Mouse (Mus musculus) Patski (cell line): ENCODE measurements around the gene Asb10. TPM values are rescaled to one million over a fixed set of nuclear protein-coding genes. Genes with fewer than 3 reads are reported as not detected.
"Not testable (repeated sequence)": the region's sequence is repeated elsewhere in the genome, so short reads cannot be mapped to it uniquely, and the experiment has no call there.

Experiments
- ATAC-seq: fragments of 100-300 bp; one replicate; pipeline ENCODE4 v1.8.0; 2021
- CTCF ChIA-PET: fragments of 350-600 bp; sonication (Branson Sonifier 250); formaldehyde crosslinking; loops from one replicate; lab custom pipeline; 2022; ENCODE audit warnings: inconsistent platforms; lab: Charles Lee
- POLR2A ChIA-PET: fragments of 350-600 bp; sonication (Branson Sonifier 250); formaldehyde crosslinking; loops from one replicate; lab custom pipeline; 2022; ENCODE audit warnings: antibody characterized with exemption, inconsistent platforms; lab: Charles Lee
- DNase-seq: peaks from one replicate; pipeline ENCODE4 v3.0.0-alpha.2; 2011; ENCODE audit warnings: low read depth, low spot score
- H3K27me3 ChIP-seq: fragments of 371-371 bp; one replicate; pipeline ENCODE4 v1.5.1; 2021
- CTCF ChIP-seq: fragments of 100-300 bp; IDR thresholded peaks from one replicate; pipeline ENCODE4 v1.5.1; 2021
- in situ Hi-C: fragments of 300-500 bp; cut with MboI; formaldehyde crosslinking; loops from 3 replicates; pipeline ENCODE4 v1.11.1; 2018; ENCODE audit warnings: low pct_unique_long_range_greater_than_20kb, mixed read lengths
- polyA plus RNA-seq: library from polyadenylated mRNA; unstranded; gene quantifications from one replicate; pipeline ENCODE4 v1.2.3, GENCODE M21; 2021

The Asb10 gene
- polyA plus RNA-seq, 1 experiment from 2014 or later = not detected

- ChIA-PET POLR2A (interaction anchor here (0.6 kb wide), 1 partner anchor 14 kb away, joined by 3 read pairs; no protein-coding TSS in a partner anchor), CTCF (interaction anchor here (1.0 to 1.3 kb wide), 3 partner anchors 12 to 22 kb away, joined by 3 to 6 read pairs (median 3); no protein-coding TSS in a partner anchor)
- no peaks in the 10 kb centered on the region for H3K27me3 ChIP-seq
- no peak for DNase-seq
- TF ChIP-seq CTCF = no peak
- in situ Hi-C loops = no loop called here
- ATAC-seq = no peak
These were observed 35.2 kb upstream of the Asb10 start for GRCm38 (mm10) chr5:24575948-24576347.

- POLR2A ChIA-PET = no interaction called here
These were observed 15.9 kb upstream of the Asb10 start, which contains the start of gene 4931409K22Rik for GRCm38 (mm10) chr5:24556709-24557108. Gene 4931409K22Rik (minus strand): TSS chr5:24556809.

GRCm38 (mm10) chr5:24555335-24555734, 14.6 kb upstream of the Asb10 start:
- H3K27me3 ChIP-seq, CTCF ChIA-PET, in situ Hi-C loops, ATAC-seq, POLR2A ChIA-PET, DNase-seq: not testable (repeated sequence)

More at GRCm38 (mm10) chr5:24556709-24557108, 15.9 kb upstream of the Asb10 start, which contains the start of gene 4931409K22Rik:
- in situ Hi-C loops = no loop called here
- DNase-seq (no peak), ATAC-seq (no peak)
- no peak for TF ChIP-seq CTCF
- peaks cover 6% of the 10 kb centered on the region for H3K27me3 ChIP-seq
- CTCF ChIA-PET = interaction anchor here (1.4 to 1.6 kb wide), 2 partner anchors 10 to 26 kb away, joined by 3 to 4 read pairs; no protein-coding TSS in a partner anchor

- H3K27me3 ChIP-seq = peaks cover 6% of the 10 kb centered on the region
- CTCF ChIA-PET = no interaction called here
- DNase-seq (no peak), ATAC-seq (no peak)
- TF ChIP-seq CTCF = no peak
- POLR2A ChIA-PET = no interaction called here
- in situ Hi-C loops = no loop called here
These were observed 13.0 kb upstream of the Asb10 start for GRCm38 (mm10) chr5:24553621-24554244.

- no peak for ATAC-seq
- H3K27me3 ChIP-seq = peaks cover 6% of the 10 kb centered on the region
These were observed 10.5 kb upstream of the Asb10 start for GRCm38 (mm10) chr5:24551317-24551688.

GRCm38 (mm10) chr5:24550598-24551316, 10.0 kb upstream of the Asb10 start:
- peaks cover 6% of the 10 kb centered on the region for H3K27me3 ChIP-seq
- TF ChIP-seq CTCF = no peak
- in situ Hi-C loops = no loop called here
- ChIA-PET POLR2A (no interaction called here), CTCF (interaction anchor here (0.8 to 1.0 kb wide), 2 partner anchors 11 to 46 kb away, joined by 3 to 4 read pairs; no protein-coding TSS in a partner anchor)
- no peak for DNase-seq
- no peak for ATAC-seq

More at GRCm38 (mm10) chr5:24551317-24551688, 10.5 kb upstream of the Asb10 start:
- in situ Hi-C loops = no loop called here
- ChIA-PET POLR2A (no interaction called here), CTCF (interaction anchor here (1.0 kb wide), 1 partner anchor 46 kb away, joined by 4 read pairs; no protein-coding TSS in a partner anchor)
- TF ChIP-seq CTCF = no peak
- DNase-seq = no peak

- DNase-seq = no peak
- TF ChIP-seq CTCF = no peak
- no peak for ATAC-seq
- ChIA-PET CTCF (interaction anchor here (1.9 kb wide), 1 partner anchor 18 kb away, joined by 4 read pairs; no protein-coding TSS in a partner anchor), POLR2A (no interaction called here)
- in situ Hi-C loops = no loop called here
- peaks cover 3% of the 10 kb centered on the region for H3K27me3 ChIP-seq
These were observed 1.9 kb upstream of the Asb10 start for GRCm38 (mm10) chr5:24542643-24543042.

GRCm38 (mm10) chr5:24541144-24541569, 379 bp upstream of the Asb10 start:
- ChIA-PET CTCF (interaction anchor here (1.0 to 2.1 kb wide), 3 partner anchors 11 to 31 kb away, joined by 4 to 10 read pairs (median 6); no protein-coding TSS in a partner anchor), POLR2A (interaction anchor here (1.3 kb wide), 1 partner anchor 36 kb away, joined by 3 read pairs; the partner anchor contains the start of gene Abcf2)
- ATAC-seq = no peak
- TF ChIP-seq CTCF = no peak
- in situ Hi-C loops = no loop called here
- H3K27me3 ChIP-seq = peaks cover 3% of the 10 kb centered on the region
- no peak for DNase-seq

- in situ Hi-C loops = no loop called here
- DNase-seq (no peak), ATAC-seq (no peak)
- no peak for TF ChIP-seq CTCF
- H3K27me3 ChIP-seq = peaks cover 3% of the 10 kb centered on the region
- POLR2A ChIA-PET = interaction anchor here (1.3 kb wide), 1 partner anchor 38 kb away, joined by 3 read pairs; the partner anchor contains the start of gene Abcf2
- CTCF ChIA-PET = interaction anchor here (2.1 kb wide), 2 partner anchors 9 to 29 kb away, joined by 5 to 10 read pairs; no protein-coding TSS in a partner anchor
These were observed 1.0 kb downstream of the Asb10 start for GRCm38 (mm10) chr5:24539571-24540296.

GRCm38 (mm10) chr5:24537618-24538017, 3.2 kb downstream of the Asb10 start:
- ChIA-PET POLR2A (interaction anchor here (1.1 kb wide), 1 partner anchor 36 kb away, joined by 3 read pairs; no protein-coding TSS in a partner anchor), CTCF (no interaction called here)
- DNase-seq (no peak), ATAC-seq (no peak)
- no peak for TF ChIP-seq CTCF
- in situ Hi-C loops = no loop called here
- no peaks in the 10 kb centered on the region for H3K27me3 ChIP-seq
